Mouse (Mus musculus): ENCODE measurements at regions not wholly inside any gene's neighbourhood (a gene's known extent, or its start where the extent isn't known, plus 50 kb on each side); places are given as distances from the start of the nearest gene placed in this dataset.

- no peak overlapping the region for H3K4me3 ChIP-seq (replicated peaks; ENCODE audit: low read depth, low read length)
- no peak for ATAC-seq (ENCODE audit: low FRiP score, low TSS enrichment)
These were observed 143.5 kb downstream of the Usp31 start for GRCm38 (mm10) chr7:121563526-121563925.

GRCm38 (mm10) chr7:121555420-121555819 lies 151.6 kb downstream of the Usp31 start:
- H3K9me3 ChIP-seq (ENCODE audit: control insufficient read depth, low read length) = no peaks in the 10 kb centered on the region
- H3K36me3 ChIP-seq (ENCODE audit: control insufficient read depth, insufficient read depth, low read length) = no peaks in the 10 kb centered on the region
- H3K4me3 ChIP-seq (replicated peaks; ENCODE audit: low read depth, low read length) = no peak overlapping the region
- no peak overlapping the region; the same call in 1 of the 2 replicates for H3K27ac ChIP-seq (replicated peaks; ENCODE audit: low read depth, low read length)
- no peaks in the 10 kb centered on the region for H3K27me3 ChIP-seq (ENCODE audit: control insufficient read depth, insufficient read depth, low read length)
- H3K9ac ChIP-seq (replicated peaks; ENCODE audit: low read length) = no peak overlapping the region
- no peak overlapping the region for H3K4me2 ChIP-seq (ENCODE audit: low read length)
- peak; percentile 46; the same call in 1 of the 2 replicates for ATAC-seq (ENCODE audit: low FRiP score, low TSS enrichment)
- H3K4me1 ChIP-seq (ENCODE audit: control insufficient read depth, insufficient read depth, low read length) = peaks cover 4% of the 10 kb centered on the region; the same call in 1 of the 2 replicates
- WGBS = 23% methylated on average over 4 of the region's 4 CpGs
- peak; percentile 61 for DNase-seq

More at GRCm38 (mm10) chr7:121563526-121563925, 143.5 kb downstream of the Usp31 start:
- 45% methylated on average over 5 of the region's 5 CpGs for WGBS
- Histone ChIP-seq H3K27ac (replicated peaks; ENCODE audit: low read depth, low read length) (no peak overlapping the region), H3K4me1 (ENCODE audit: control insufficient read depth, insufficient read depth, low read length) (no peaks in the 10 kb centered on the region), H3K27me3 (ENCODE audit: control insufficient read depth, insufficient read depth, low read length) (no peaks in the 10 kb centered on the region), H3K4me2 (ENCODE audit: low read length) (no peak overlapping the region), H3K36me3 (ENCODE audit: control insufficient read depth, insufficient read depth, low read length) (no peaks in the 10 kb centered on the region), H3K9ac (replicated peaks; ENCODE audit: low read length) (no peak overlapping the region), H3K9me3 (ENCODE audit: control insufficient read depth, low read length) (no peaks in the 10 kb centered on the region)
- DNase-seq = peak; percentile 83

All from midbrain, embryonic 14.5 days (tissue).